Mouse (Mus musculus) gastrocnemius, postnatal 25 days (tissue): Measurements from ENCODE around the gene Hnrnpll. TPM values are rescaled to one million over a fixed set of nuclear protein-coding genes. Genes with fewer than 3 reads are reported as not detected.

Experiments
- DNase-seq: peaks from one replicate; pipeline ENCODE4 v3.0.0; 2022
- total RNA-seq, 2 experiments: library from RNA; stranded (reverse); gene quantifications; 1 replicate in 1 of 2; 2 replicates in 1 of 2; pipeline ENCODE4 v1.2.3; 2021

The Hnrnpll gene
- total RNA-seq, 2 experiments from 2014 or later = 13.7 to 14.6 TPM

DNA sequence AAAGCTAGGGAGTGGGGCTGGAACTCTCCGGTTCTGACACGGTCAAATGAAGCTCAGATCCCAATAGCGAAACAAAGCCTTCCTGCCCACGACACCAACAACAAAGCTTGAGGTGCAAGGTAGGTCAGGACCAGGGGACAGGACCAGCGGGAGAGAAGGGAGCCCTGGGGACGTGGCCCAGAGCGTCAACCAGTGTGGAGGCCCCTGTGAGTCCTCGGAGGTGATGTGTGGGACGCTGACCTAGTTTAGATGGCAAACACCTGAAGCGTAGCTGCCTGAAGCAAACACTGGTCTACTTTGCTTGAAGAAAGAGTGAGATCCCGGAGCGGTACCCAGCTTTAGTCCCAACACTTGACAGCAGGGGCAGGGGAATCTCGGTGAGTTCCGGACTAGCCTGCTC is 62.5 kb downstream of the Hnrnpll start:
- no peak for DNase-seq

DNA sequence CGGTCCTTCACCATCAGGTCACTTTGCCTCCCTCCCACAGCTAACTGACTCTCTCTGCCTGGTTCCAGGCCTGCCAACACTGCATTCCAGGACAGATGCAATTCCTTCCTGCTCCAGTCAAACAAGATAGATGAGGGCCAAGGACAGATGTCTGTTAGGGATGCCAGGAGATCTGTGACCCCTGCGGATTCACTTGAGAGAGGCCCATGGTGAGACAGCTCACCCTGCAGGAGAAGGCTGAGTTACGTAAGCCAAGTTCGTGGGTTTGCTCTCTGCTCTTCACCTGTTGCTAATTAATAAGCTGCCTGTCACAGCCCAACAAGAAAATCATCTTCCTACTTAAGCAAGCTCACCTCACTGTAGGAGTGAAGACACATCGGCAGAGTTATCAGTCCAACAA is 63.1 kb downstream of the Hnrnpll start:
- DNase-seq = peak; percentile 81

- peak; percentile 80 for DNase-seq
Measured at GRCm38 (mm10) chr17:79995091-79995691, 66.9 kb downstream of the Hnrnpll start.

DNA sequence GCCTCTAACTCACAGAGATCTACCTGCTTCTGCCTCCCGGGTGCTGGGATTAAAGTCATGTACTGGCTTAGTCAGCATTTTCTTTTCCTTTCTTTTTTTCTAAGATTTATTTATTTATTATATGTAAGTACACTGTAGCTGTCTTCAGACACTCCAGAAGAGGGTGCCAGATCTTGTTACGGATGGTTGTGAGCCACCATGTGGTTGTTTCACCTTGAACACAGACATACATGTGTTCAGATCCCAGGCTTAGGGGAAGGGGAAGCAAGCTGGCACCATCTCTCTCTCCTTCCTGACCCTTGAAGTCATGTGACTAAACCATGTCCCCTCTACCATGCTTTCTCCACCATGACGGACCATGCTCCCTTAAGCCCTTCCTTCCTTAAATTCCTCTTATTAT is 70.0 kb downstream of the Hnrnpll start:
- no peak for DNase-seq

DNA sequence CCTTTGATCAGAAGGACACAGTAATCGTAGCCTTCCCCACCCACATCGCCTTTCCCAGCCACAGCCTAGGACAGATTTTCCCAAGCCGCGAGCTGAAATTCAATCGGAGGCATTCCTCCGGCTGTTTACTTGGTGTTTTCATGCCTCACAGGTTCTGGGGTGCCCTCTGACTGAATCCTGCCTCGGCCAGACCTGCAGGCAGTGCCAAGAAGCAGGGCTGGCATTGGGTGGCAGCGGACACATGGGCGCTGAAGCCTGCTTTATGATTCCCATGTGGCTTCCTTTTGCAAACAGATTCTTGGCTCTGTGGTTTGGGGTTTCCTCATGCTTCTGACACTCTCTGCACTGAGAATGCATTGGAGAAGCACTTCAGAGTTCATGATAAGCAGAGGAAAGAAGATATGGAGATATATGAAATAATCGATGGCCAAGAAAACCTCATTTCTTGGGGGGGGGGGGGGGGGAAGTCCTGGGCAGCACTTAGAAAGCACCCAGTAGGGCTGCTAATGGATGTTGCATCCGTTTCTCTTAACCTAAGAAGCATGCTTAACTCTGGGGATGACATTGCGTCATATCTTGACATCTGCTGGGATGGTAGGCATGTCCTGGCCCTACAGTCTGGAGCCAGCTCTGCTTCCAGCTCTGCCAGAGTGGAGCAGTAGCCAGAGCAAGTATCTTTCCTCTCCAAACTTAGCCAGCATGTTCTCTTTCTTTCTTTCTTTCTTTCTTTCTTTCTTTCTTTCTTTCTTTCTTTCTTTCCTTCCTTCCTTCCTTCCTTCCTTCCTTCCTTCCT is 70.8 kb downstream of the Hnrnpll start:
- peak; percentile 87 for DNase-seq

GRCm38 (mm10) chr17:79990161-79990560 is 72.0 kb downstream of the Hnrnpll start:
- peak; percentile 80 for DNase-seq

DNA sequence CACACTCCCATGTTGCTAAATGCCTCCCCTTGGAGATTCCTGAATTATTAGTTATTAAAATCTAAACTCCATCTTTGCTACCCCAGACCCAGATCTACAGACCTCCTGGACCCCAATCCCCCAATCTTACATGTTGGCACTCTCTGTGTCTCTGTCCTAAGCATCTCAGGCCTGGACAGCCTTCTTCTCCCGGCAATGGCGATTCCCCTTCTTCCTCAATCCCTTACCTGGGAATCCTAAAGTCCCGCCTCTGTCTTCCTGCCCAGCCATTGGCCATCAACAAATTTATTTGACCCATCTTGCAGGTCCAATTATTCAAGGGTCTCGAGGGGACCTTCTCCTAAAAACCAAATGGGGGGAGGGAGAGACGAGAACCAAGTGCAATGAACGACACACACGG is 77.7 kb downstream of the Hnrnpll start:
- DNase-seq = no peak

GRCm38 (mm10) chr17:79982955-79983529 is 79.1 kb downstream of the Hnrnpll start:
- no peak for DNase-seq

GRCm38 (mm10) chr17:79982548-79982947 is 79.6 kb downstream of the Hnrnpll start:
- no peak for DNase-seq

- no peak for DNase-seq
Measured at GRCm38 (mm10) chr17:79981758-79982481, 80.2 kb downstream of the Hnrnpll start.

- DNase-seq = no peak
Measured at GRCm38 (mm10) chr17:79981348-79981747, 80.8 kb downstream of the Hnrnpll start.

- no peak for DNase-seq
Measured at GRCm38 (mm10) chr17:79980421-79981120, 81.6 kb downstream of the Hnrnpll start.

Other genes starting within 250 kb of the Hnrnpll start
- 100 to 1,000 TPM in 1 of 2 experiments, 10 to 100 TPM in 1; 86.3 to 101 TPM for gene Atl2, start 166.2 kb downstream of the Hnrnpll start, total RNA-seq
- gene Galm, start 65.1 kb upstream of the Hnrnpll start, total RNA-seq = 1 to 10 TPM; 1.3 to 2.7 TPM
- gene Srsf7, start 145.0 kb upstream of the Hnrnpll start, total RNA-seq = 10 to 100 TPM; 23.4 to 23.9 TPM
- gene Ttc39d, start 145.1 kb upstream of the Hnrnpll start, total RNA-seq = not detected
- gene Gemin6, start 162.1 kb upstream of the Hnrnpll start, total RNA-seq = 1 to 10 TPM; 4.7 to 5.6 TPM
- gene Morn2, start 227.9 kb upstream of the Hnrnpll start, total RNA-seq = 1 to 10 TPM; 6.5 to 7.7 TPM
- gene Dhx57, start 228.1 kb upstream of the Hnrnpll start, total RNA-seq = 1 to 10 TPM; 6.6 to 8.1 TPM
- not detected for gene Arhgef33, start 245.1 kb upstream of the Hnrnpll start, total RNA-seq